Mouse (Mus musculus): ENCODE results near the gene Polh. TPM values are rescaled to one million over a fixed set of nuclear protein-coding genes. Genes with fewer than 3 reads are reported as not detected.

The Polh gene
- polyA plus RNA-seq (2015; fragmentation: Nextera tagmentation; extraction: Ambion mirVana): 13.3 and 16.8 TPM in 2 replicates

DNA sequence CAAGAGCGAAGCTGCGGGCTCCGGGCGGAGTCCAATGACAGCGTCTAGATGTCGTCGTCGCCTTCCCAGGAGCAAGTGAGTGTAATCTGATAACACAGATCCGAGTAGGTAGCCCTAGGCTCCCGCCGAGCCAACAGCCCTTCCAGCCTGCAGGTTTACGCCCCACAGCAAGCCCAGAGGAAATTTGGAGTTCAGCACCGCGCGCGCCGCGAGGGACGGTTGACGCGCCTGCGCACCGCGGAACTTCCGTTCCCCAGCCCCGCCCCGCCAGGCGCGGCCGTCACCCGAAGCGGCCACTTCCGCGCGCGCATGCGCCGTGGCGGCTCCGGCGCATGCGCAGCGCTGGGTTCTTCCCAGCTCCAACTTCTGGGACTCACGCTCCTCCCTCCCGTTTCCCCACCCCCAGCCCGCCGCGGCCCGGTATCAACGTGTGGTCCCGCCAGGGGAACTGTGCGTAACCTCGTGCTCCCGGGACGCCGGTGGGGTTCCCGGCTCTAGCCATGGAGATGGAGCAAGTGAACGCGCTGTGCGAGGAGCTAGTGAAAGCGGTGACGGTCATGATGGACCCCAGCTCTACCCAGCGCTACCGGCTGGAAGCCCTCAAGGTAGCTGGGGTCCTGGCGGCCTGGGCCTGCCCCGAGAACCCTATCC, at the start of gene Polh, which contains the start of gene Xpo5:
Gene Polh, minus strand, starts transcription at position 225 of the 651 bp plus-strand sequence.
Gene Xpo5, plus strand, starts transcription at position 362 of the 651 bp plus-strand sequence.
- Histone ChIP-seq H3K27me3 (ENCODE audit: insufficient read depth, low read length) (no peaks in the 10 kb centered on the region), H3K4me1 (ENCODE audit: insufficient read depth, low read length) (peaks cover 22% of the 10 kb centered on the region), H3K9me3 (ENCODE audit: low read length) (no peaks in the 10 kb centered on the region), H3K4me2 (replicated peaks; ENCODE audit: low read depth, low read length) (peak within 1 kb of the TSS; percentile 78), H3K4me3 (ENCODE audit: low read length) (peak within 1 kb of the TSS; percentile 78), H3K36me3 (ENCODE audit: insufficient read depth, low read length) (peaks cover 32% of the 10 kb centered on the region), H3K9ac (replicated peaks; ENCODE audit: low read length) (peak within 1 kb of the TSS; percentile 81), H3K27ac (ENCODE audit: low read length) (peak within 1 kb of the TSS; percentile 88)
- peak; percentile 97 for ATAC-seq (ENCODE audit: low FRiP score, low TSS enrichment)
- 0% methylated on average over 66 of the region's 66 CpGs for WGBS

GRCm38 (mm10) chr17:46251174-46251573, 48.7 kb upstream of the Polh start:
- Histone ChIP-seq H3K9ac (replicated peaks; ENCODE audit: low read length) (no peak overlapping the region), H3K4me3 (ENCODE audit: low read length) (no peak overlapping the region), H3K27ac (ENCODE audit: low read length) (no peak overlapping the region), H3K9me3 (ENCODE audit: low read length) (no peaks in the 10 kb centered on the region), H3K27me3 (ENCODE audit: insufficient read depth, low read length) (peaks cover 14% of the 10 kb centered on the region), H3K36me3 (ENCODE audit: insufficient read depth, low read length) (peaks cover 31% of the 10 kb centered on the region), H3K4me1 (ENCODE audit: insufficient read depth, low read length) (peaks cover 35% of the 10 kb centered on the region), H3K4me2 (replicated peaks; ENCODE audit: low read depth, low read length) (no peak overlapping the region)
- 71% methylated on average over 7 of the region's 7 CpGs for WGBS
- ATAC-seq (ENCODE audit: low FRiP score, low TSS enrichment): no peak

GRCm38 (mm10) chr17:46248189-46248522, 45.7 kb upstream of the Polh start:
- under 1% methylated on average over 36 of the region's 37 CpGs for WGBS

DNA sequence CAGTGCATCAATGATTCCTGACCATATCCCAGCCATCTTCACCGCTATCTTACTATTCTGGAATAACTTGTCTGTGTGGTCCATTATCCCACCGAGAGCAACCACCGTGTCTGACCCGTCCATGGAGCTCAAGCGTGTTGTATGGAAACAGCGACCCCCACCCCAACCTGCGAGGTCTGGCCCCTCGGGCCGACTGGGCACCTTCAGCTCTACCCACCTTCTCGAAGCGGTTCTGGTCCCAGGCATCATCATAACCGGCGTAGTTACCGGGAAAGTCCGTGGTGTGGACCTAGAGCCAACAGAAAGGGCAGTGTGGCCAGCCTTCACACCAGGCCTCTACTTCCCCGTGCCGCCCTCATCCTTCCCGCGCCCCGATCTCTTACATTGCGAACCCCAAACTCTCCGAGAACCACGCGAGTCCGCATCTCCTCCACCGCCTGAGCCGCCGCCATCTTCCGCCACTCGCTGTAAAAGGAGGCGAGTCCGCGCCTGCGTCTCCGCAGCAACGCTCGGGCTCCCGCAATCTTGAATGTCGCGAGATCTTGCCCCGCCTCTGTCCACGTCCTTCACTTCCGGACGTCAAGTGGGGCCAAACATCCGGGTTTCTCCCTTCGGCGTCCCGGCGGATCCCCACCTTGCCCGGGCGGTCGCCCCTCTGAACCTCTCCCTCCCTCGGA, 45.2 kb upstream of the Polh start, which contains the start of the genes Polr1c and Yipf3:
Gene Polr1c, minus strand, starts transcription at position 543 of the 677 bp plus-strand sequence.
Gene Yipf3, plus strand, starts transcription at position 569 of the 677 bp plus-strand sequence.
- ATAC-seq (ENCODE audit: low FRiP score, low TSS enrichment): peak; percentile 90
- H3K4me3 ChIP-seq (ENCODE audit: low read length): peak within 1 kb of the TSS; percentile 77
- H3K27me3 ChIP-seq (ENCODE audit: insufficient read depth, low read length): no peaks in the 10 kb centered on the region
- peak within 1 kb of the TSS; percentile 88 for H3K9ac ChIP-seq (replicated peaks; ENCODE audit: low read length)
- under 1% methylated on average over 53 of the region's 53 CpGs for WGBS
- no peaks in the 10 kb centered on the region for H3K9me3 ChIP-seq (ENCODE audit: low read length)
- H3K36me3 ChIP-seq (ENCODE audit: insufficient read depth, low read length): peaks cover 66% of the 10 kb centered on the region
- peaks cover 21% of the 10 kb centered on the region for H3K4me1 ChIP-seq (ENCODE audit: insufficient read depth, low read length)
- peak within 1 kb of the TSS; percentile 51 for H3K27ac ChIP-seq (ENCODE audit: low read length)
- peak within 1 kb of the TSS; percentile 89 for H3K4me2 ChIP-seq (replicated peaks; ENCODE audit: low read depth, low read length)

More at GRCm38 (mm10) chr17:46248189-46248522, 45.7 kb upstream of the Polh start:
- Histone ChIP-seq H3K36me3 (ENCODE audit: insufficient read depth, low read length) (peaks cover 61% of the 10 kb centered on the region), H3K4me3 (ENCODE audit: low read length) (peak overlapping the region; percentile 77), H3K9me3 (ENCODE audit: low read length) (no peaks in the 10 kb centered on the region), H3K27me3 (ENCODE audit: insufficient read depth, low read length) (no peaks in the 10 kb centered on the region), H3K4me1 (ENCODE audit: insufficient read depth, low read length) (peaks cover 25% of the 10 kb centered on the region), H3K4me2 (replicated peaks; ENCODE audit: low read depth, low read length) (peak overlapping the region; percentile 89), H3K9ac (replicated peaks; ENCODE audit: low read length) (peak overlapping the region; percentile 88), H3K27ac (ENCODE audit: low read length) (peak overlapping the region; percentile 51)
- peak; percentile 30; the same call in 1 of the 2 replicates for ATAC-seq (ENCODE audit: low FRiP score, low TSS enrichment)

- no peak for ATAC-seq (ENCODE audit: low FRiP score, low TSS enrichment)
- no peaks in the 10 kb centered on the region for H3K9me3 ChIP-seq (ENCODE audit: low read length)
- H3K27ac ChIP-seq (ENCODE audit: low read length): no peak overlapping the region
- no peak overlapping the region for H3K4me2 ChIP-seq (replicated peaks; ENCODE audit: low read depth, low read length)
- WGBS: 69% methylated on average over 10 of the region's 10 CpGs
- no peaks in the 10 kb centered on the region for H3K27me3 ChIP-seq (ENCODE audit: insufficient read depth, low read length)
- H3K4me3 ChIP-seq (ENCODE audit: low read length): no peak overlapping the region
- peaks cover 63% of the 10 kb centered on the region for H3K36me3 ChIP-seq (ENCODE audit: insufficient read depth, low read length)
- H3K9ac ChIP-seq (replicated peaks; ENCODE audit: low read length): no peak overlapping the region
- H3K4me1 ChIP-seq (ENCODE audit: insufficient read depth, low read length): peaks cover 20% of the 10 kb centered on the region
Measured at GRCm38 (mm10) chr17:46244579-46244978, 42.1 kb upstream of the Polh start.

GRCm38 (mm10) chr17:46243624-46244023, 41.2 kb upstream of the Polh start:
- H3K9ac ChIP-seq (replicated peaks; ENCODE audit: low read length): no peak overlapping the region
- H3K4me1 ChIP-seq (ENCODE audit: insufficient read depth, low read length): peaks cover 11% of the 10 kb centered on the region
- H3K27me3 ChIP-seq (ENCODE audit: insufficient read depth, low read length): no peaks in the 10 kb centered on the region
- no peak overlapping the region for H3K27ac ChIP-seq (ENCODE audit: low read length)
- peaks cover 71% of the 10 kb centered on the region for H3K36me3 ChIP-seq (ENCODE audit: insufficient read depth, low read length)
- H3K4me2 ChIP-seq (replicated peaks; ENCODE audit: low read depth, low read length): no peak overlapping the region
- no peak overlapping the region for H3K4me3 ChIP-seq (ENCODE audit: low read length)
- no peaks in the 10 kb centered on the region for H3K9me3 ChIP-seq (ENCODE audit: low read length)
- 77% methylated on average over 2 of the region's 2 CpGs for WGBS
- no peak for ATAC-seq (ENCODE audit: low FRiP score, low TSS enrichment)

- Histone ChIP-seq H3K4me3 (ENCODE audit: low read length) (no peak overlapping the region), H3K9me3 (ENCODE audit: low read length) (no peaks in the 10 kb centered on the region), H3K27me3 (ENCODE audit: insufficient read depth, low read length) (no peaks in the 10 kb centered on the region), H3K4me1 (ENCODE audit: insufficient read depth, low read length) (peaks cover 10% of the 10 kb centered on the region), H3K4me2 (replicated peaks; ENCODE audit: low read depth, low read length) (no peak overlapping the region), H3K27ac (ENCODE audit: low read length) (no peak overlapping the region), H3K9ac (replicated peaks; ENCODE audit: low read length) (no peak overlapping the region), H3K36me3 (ENCODE audit: insufficient read depth, low read length) (peaks cover 77% of the 10 kb centered on the region)
- 76% methylated on average over 4 of the region's 4 CpGs for WGBS
- ATAC-seq (ENCODE audit: low FRiP score, low TSS enrichment): no peak
Measured at GRCm38 (mm10) chr17:46242993-46243392, 40.5 kb upstream of the Polh start.

DNA sequence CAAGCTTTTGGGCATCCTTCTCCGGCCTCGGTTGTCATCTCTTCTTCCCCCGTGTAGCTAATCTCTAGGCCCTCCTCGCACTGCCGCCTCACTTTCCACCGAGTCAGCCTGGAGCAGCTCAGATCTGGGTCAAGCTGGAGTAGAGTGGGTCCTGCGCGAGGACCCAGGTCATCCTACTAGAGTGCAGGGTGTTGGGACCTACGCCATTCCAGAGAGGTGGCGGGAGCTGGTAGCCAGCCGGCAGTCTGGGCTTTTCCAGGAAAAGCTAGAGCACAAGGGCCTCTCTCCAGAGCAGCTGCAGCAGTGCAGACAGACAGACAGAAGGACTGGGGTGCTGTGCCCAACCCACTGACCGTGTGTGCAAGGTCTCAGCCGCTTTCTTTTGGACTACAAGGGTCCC, 39.8 kb upstream of the Polh start:
- Histone ChIP-seq H3K4me3 (ENCODE audit: low read length) (no peak overlapping the region), H3K36me3 (ENCODE audit: insufficient read depth, low read length) (peaks cover 81% of the 10 kb centered on the region), H3K4me2 (replicated peaks; ENCODE audit: low read depth, low read length) (no peak overlapping the region), H3K4me1 (ENCODE audit: insufficient read depth, low read length) (peaks cover 10% of the 10 kb centered on the region), H3K27ac (ENCODE audit: low read length) (no peak overlapping the region), H3K9me3 (ENCODE audit: low read length) (no peaks in the 10 kb centered on the region), H3K27me3 (ENCODE audit: insufficient read depth, low read length) (no peaks in the 10 kb centered on the region), H3K9ac (replicated peaks; ENCODE audit: low read length) (no peak overlapping the region)
- ATAC-seq (ENCODE audit: low FRiP score, low TSS enrichment): no peak
- 93% methylated on average over 13 of the region's 13 CpGs for WGBS

GRCm38 (mm10) chr17:46241471-46241870, 39.0 kb upstream of the Polh start:
- no peaks in the 10 kb centered on the region for H3K27me3 ChIP-seq (ENCODE audit: insufficient read depth, low read length)
- H3K4me3 ChIP-seq (ENCODE audit: low read length): no peak overlapping the region
- WGBS: 78% methylated on average over 11 of the region's 11 CpGs
- H3K9ac ChIP-seq (replicated peaks; ENCODE audit: low read length): no peak overlapping the region
- H3K36me3 ChIP-seq (ENCODE audit: insufficient read depth, low read length): peaks cover 89% of the 10 kb centered on the region
- H3K4me2 ChIP-seq (replicated peaks; ENCODE audit: low read depth, low read length): no peak overlapping the region
- H3K4me1 ChIP-seq (ENCODE audit: insufficient read depth, low read length): 0 out of 2 replicates have a peak, but pooled peaks cover 3% of the 10 kb centered on the region
- H3K27ac ChIP-seq (ENCODE audit: low read length): no peak overlapping the region
- ATAC-seq (ENCODE audit: low FRiP score, low TSS enrichment): no peak
- H3K9me3 ChIP-seq (ENCODE audit: low read length): no peaks in the 10 kb centered on the region

Measured in kidney, embryonic 16.5 days (tissue).